Mouse (Mus musculus) neural tube, embryonic 12.5 days (tissue): ENCODE measurements around the gene 3110009E18Rik. TPM values are rescaled to one million over a fixed set of nuclear protein-coding genes. Genes with fewer than 3 reads are reported as not detected.
"Not testable (repeated sequence)": the region's sequence is repeated elsewhere in the genome, so short reads cannot be mapped to it uniquely, and the experiment has no call there.

Experiments used
- ATAC-seq: fragments of 200-750 bp; cut with Nextera tagmentation; 2 replicates; pipeline ENCODE4 v1.8.0; 2017; ENCODE audit warnings: low read depth, mild to moderate bottlenecking, moderate TSS enrichment, moderate library complexity; ENCODE audit not compliant: low FRiP score
- H3K27ac ChIP-seq: fragments of 300-500 bp; sonication (generic); 2 replicates; pipeline ENCODE4 v1.5.1; 2016
- H3K27me3 ChIP-seq: fragments of 300-500 bp; sonication (generic); replicated peaks from 2 replicates; pipeline ENCODE4 v1.6.1; 2016; ENCODE audit warnings: mild to moderate bottlenecking
- H3K36me3 ChIP-seq: fragments of 300-500 bp; sonication (generic); 2 replicates; pipeline ENCODE4 v1.6.1; 2016; ENCODE audit warnings: mild to moderate bottlenecking
- H3K4me1 ChIP-seq: fragments of 300-500 bp; sonication (generic); 2 replicates; pipeline ENCODE4 v1.6.1; 2016
- H3K4me2 ChIP-seq: fragments of 300-500 bp; sonication (generic); replicated peaks from 2 replicates; pipeline ENCODE4 v1.6.1; 2016; ENCODE audit warnings: mild to moderate bottlenecking
- H3K4me3 ChIP-seq: fragments of 300-500 bp; sonication (generic); 2 replicates; pipeline ENCODE4 v1.5.1; 2016
- H3K9ac ChIP-seq: fragments of 300-500 bp; sonication (generic); 2 replicates; pipeline ENCODE4 v1.6.1; 2016; ENCODE audit warnings: mild to moderate bottlenecking
- H3K9me3 ChIP-seq: fragments of 300-500 bp; sonication (generic); 2 replicates; pipeline ENCODE4 v1.6.1; 2016; ENCODE audit warnings: mild to moderate bottlenecking
- whole genome bisulfite sequencing: fragments of 180-500 bp; shearing (Covaris S2); methylation state at CpG from one replicate; pipeline ENCODE4 v1.1.7; 2016; 5-methylcytosine and 5-hydroxymethylcytosine counted together
- polyA plus RNA-seq: library from polyadenylated mRNA; unstranded; fragments of >200 nt; fragmentation: Nextera tagmentation; extraction: Ambion mirVana; gene quantifications from 2 replicates; pipeline ENCODE4 v1.2.1, GENCODE M21; 2016

3110009E18Rik gene
- polyA plus RNA-seq, 1 experiment from 2014 or later: 15.8 TPM

DNA sequence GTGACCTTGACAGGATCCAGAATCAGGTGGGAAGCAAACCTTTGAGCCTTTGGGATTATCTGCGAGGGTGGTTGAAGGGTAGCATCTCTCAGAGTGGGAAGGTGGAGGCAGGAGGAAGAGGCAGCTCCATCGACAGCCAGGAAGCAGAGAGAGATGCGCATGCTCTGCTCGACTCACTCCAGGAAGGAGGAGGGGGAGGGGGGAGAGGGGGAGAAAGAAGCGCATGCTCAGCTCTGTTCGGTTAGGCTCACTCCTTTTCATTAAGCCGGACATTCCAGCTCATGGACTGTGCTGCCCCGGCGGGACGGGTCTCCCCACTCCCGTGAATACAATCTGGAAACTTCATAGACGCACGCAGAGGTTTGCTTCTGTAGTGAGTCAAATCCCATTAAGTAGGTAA is 34.3 kb upstream of the 3110009E18Rik start:
- Histone ChIP-seq H3K4me1 (no peaks in the 10 kb centered on the region), H3K36me3 (no peaks in the 10 kb centered on the region), H3K27me3 (no peaks in the 10 kb centered on the region), H3K27ac (no peak overlapping the region), H3K4me3 (no peak overlapping the region), H3K9ac (no peak overlapping the region), H3K4me2 (no peak overlapping the region), H3K9me3 (no peaks in the 10 kb centered on the region)
- WGBS: 75% methylated on average over 13 of the region's 13 CpGs
- ATAC-seq: no peak

DNA sequence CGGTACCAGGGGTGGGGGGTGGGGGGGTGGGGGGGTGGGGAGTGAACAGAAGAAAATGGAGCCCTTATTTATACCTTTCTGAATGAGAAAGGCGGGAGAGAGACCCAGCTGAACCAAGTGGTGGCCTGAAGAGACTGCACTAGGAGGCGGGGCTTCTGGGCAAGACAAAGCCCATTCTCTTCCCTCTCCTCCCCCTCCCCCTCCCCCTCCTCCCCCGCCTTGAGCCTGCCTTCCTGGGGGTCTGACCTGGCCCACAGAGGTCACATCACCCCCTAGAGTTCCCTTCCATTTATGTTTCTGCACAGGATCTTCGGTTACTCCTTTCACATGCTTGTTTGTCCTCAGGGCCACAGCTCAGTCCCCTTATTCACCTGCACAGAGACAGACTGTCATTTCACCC is 31.8 kb upstream of the 3110009E18Rik start:
- Histone ChIP-seq H3K27ac (no peak overlapping the region), H3K9ac (no peak overlapping the region), H3K4me1 (no peaks in the 10 kb centered on the region), H3K27me3 (no peaks in the 10 kb centered on the region), H3K36me3 (no peaks in the 10 kb centered on the region), H3K4me2 (no peak overlapping the region), H3K4me3 (no peak overlapping the region), H3K9me3 (no peaks in the 10 kb centered on the region; the same call in 1 of the 2 replicates)
- whole genome bisulfite sequencing: 8% methylated on average over 5 of the region's 5 CpGs
- no peak for ATAC-seq

DNA sequence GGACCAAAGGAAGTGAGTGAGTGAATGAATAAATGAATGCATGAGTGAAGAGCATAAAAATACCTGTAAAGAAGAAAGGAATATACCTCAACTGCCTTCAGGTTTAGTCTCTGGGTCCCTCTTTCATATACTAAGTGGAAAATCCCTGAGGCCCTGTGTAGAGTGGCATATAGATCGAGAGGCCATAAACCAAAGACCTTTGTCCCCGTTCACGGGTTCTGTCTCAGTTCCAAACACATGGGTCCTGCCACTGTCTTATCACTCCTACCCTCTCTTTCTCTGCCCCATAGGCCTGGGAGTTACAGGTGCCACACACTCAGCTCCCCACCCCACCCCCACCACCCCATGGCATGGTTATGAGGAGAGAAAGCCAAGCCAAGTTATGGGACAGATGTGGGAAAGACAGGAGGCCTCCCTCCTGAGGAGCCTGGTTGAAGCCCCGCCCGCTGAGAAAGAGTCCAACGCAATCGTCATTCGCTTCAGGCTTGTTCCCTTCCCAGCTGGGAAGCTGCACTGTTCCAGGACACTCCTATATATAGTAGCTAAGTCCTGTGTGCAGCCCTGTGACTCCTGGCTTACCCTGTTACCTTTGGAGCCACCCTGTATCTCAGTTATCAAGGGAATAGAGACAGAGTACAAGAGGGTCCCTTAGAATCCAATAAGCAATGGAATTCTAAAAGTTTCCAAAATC is 30.0 kb upstream of the 3110009E18Rik start:
- no peaks in the 10 kb centered on the region for H3K36me3 ChIP-seq
- no peaks in the 10 kb centered on the region; the same call in 1 of the 2 replicates for H3K9me3 ChIP-seq
- H3K27me3 ChIP-seq: no peaks in the 10 kb centered on the region
- H3K4me3 ChIP-seq: no peak overlapping the region
- H3K4me1 ChIP-seq: no peaks in the 10 kb centered on the region
- H3K9ac ChIP-seq: no peak overlapping the region
- no peak overlapping the region for H3K4me2 ChIP-seq
- H3K27ac ChIP-seq: no peak overlapping the region
- no peak for ATAC-seq
- 79% methylated on average over 8 of the region's 8 CpGs for WGBS

DNA sequence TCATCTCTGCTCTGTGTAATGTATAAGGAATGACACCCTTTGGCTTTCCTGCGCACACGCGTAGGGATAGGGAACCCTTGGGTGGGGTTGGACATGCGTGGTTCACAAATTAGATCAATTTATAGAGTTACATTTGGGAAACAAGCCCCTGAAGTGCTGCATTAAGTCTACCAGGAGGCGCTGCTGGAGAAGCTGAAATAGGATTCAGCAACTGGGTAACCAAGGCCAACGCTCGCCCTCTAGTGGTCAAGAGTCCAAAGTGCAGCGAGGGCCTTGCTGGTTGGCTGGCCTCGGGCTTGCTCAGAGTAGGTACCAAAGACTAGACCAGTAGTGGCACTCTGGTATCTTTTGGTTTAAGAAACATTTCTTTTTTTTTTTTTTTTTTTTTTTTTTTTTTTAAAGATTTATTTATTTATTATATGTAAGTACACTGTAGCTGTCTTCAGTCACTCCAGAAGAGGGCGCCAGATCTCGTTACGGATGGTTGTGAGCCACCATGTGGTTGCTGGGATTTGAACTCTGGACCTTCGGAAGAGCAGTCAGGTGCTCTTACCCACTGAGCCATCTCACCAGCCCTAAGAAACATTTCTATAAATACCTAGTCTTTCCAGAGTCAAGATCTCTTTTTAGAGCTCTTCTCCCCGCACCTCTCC is 27.4 kb upstream of the 3110009E18Rik start:
- not testable (repeated sequence) for H3K4me3 ChIP-seq, H3K27me3 ChIP-seq, ATAC-seq, H3K4me1 ChIP-seq, H3K9ac ChIP-seq, H3K4me2 ChIP-seq, H3K9me3 ChIP-seq, H3K36me3 ChIP-seq, H3K27ac ChIP-seq
- 56% methylated on average over 11 of the region's 14 CpGs for WGBS

DNA sequence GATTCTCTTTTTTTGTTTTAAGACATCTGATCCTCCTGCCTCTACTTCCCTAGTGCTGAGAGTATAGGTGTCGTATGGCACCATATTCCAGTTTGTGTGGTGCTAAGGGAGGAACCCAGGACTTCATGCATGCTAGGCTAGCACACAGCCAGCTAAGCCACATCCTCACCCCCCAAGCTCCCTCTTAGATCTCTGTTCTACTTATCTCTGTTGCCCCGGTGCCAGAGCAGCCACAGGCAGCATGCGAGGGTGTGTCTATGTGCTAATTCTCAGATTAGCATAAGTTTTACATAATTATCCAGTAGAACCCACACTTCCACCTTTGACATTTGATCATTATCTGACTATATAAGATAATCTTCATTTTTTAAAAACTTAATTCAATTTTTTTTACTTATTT is 26.1 kb upstream of the 3110009E18Rik start:
- Histone ChIP-seq H3K4me3 (no peak overlapping the region), H3K9me3 (no peaks in the 10 kb centered on the region; the same call in 1 of the 2 replicates), H3K4me2 (no peak overlapping the region), H3K27me3 (no peaks in the 10 kb centered on the region), H3K27ac (no peak overlapping the region), H3K36me3 (no peaks in the 10 kb centered on the region), H3K4me1 (no peaks in the 10 kb centered on the region), H3K9ac (no peak overlapping the region)
- WGBS: 92% methylated on average over 3 of the region's 3 CpGs
- no peak for ATAC-seq

DNA sequence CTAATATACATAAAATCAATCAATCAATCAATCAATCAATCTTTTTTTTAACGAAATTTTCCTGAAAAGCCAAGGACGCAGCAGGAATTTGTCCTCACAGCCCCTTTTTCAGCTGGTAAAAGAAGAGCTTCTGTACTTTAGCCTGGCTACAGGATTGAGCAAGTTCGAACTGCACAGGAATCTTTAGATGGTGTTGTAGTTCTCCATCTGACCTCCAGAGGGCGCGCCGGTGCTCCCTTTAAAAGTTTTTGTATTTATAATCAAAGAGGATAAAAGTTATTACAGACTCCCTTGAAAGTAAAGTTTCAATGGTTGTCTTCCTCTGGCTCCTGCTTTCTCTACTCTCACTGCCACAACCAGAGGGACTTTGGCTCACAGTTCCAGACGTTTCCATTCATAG is 22.7 kb upstream of the 3110009E18Rik start:
- WGBS: 15% methylated on average over 7 of the region's 7 CpGs
- H3K4me1 ChIP-seq: no peaks in the 10 kb centered on the region

DNA sequence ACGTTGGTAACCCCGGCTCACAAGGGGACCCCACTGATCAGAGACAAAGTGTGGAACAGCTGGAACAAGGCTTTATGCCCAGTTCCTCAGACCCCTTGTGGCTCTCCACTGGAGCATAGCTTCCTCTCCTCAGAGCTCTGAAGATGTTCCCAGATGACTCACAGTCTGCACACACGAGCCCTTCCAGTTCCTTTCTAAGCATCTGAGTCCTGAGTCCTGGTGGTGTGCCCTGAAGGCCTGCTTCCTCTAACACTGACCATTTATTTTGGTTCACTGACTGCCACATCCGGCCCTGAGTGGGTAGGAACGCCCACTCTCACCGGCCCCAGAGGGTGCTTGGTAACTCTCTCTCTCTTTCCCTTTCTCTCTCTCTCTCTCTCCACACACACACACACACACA is 21.5 kb upstream of the 3110009E18Rik start:
- 71% methylated on average over 6 of the region's 6 CpGs for WGBS
- no peak overlapping the region for H3K9ac ChIP-seq
- no peak for ATAC-seq

More for the DNA sequence above, 22.7 kb upstream of the 3110009E18Rik start:
- no peak for ATAC-seq
- Histone ChIP-seq H3K9me3 (no peaks in the 10 kb centered on the region), H3K9ac (no peak overlapping the region), H3K27me3 (no peaks in the 10 kb centered on the region), H3K4me2 (no peak overlapping the region), H3K36me3 (no peaks in the 10 kb centered on the region), H3K27ac (no peak overlapping the region), H3K4me3 (no peak overlapping the region)

DNA sequence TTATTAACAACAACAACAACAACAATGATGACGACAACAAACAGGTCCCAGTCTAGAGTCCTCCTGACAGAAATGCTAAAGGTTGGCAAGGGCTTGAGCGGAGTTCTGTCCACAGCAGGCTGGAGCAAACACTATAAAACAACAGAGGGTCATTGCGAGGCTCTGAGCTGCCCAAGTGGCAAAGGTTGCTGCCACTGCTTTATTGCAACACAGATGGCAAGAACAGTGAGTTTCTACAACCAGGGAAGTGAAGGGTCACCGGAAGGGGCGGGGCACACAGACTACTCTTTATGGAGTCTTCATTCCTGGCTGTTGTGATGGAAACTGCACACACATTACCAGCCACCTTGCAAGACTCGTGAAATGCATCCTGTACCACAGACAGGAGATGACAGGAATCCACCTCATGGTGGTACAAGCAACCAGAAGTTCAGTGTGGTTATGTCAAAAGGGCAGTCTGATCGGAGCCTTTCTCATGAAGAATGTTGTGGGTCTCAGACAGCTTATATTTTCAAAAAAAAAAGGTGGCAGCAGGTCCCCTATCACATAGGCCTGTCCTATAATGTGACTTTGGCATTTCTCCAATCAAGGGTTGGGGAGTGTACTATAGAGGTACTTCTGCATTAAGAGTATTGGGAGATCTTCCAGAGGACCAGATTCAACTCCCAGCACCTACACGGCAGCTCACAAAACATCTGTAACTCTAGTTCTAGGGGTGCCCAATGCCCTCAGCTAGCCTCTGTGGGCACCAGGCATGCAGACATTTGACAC is 20.3 kb upstream of the 3110009E18Rik start:
- no peak for ATAC-seq
- no peaks in the 10 kb centered on the region for H3K27me3 ChIP-seq
- WGBS: 73% methylated on average over 8 of the region's 8 CpGs

More for the DNA sequence above, 21.5 kb upstream of the 3110009E18Rik start:
- no peaks in the 10 kb centered on the region for H3K4me1 ChIP-seq
- no peaks in the 10 kb centered on the region for H3K27me3 ChIP-seq
- H3K9me3 ChIP-seq: no peaks in the 10 kb centered on the region
- no peak overlapping the region for H3K4me2 ChIP-seq
- H3K4me3 ChIP-seq: no peak overlapping the region
- no peak overlapping the region for H3K27ac ChIP-seq
- no peaks in the 10 kb centered on the region for H3K36me3 ChIP-seq

DNA sequence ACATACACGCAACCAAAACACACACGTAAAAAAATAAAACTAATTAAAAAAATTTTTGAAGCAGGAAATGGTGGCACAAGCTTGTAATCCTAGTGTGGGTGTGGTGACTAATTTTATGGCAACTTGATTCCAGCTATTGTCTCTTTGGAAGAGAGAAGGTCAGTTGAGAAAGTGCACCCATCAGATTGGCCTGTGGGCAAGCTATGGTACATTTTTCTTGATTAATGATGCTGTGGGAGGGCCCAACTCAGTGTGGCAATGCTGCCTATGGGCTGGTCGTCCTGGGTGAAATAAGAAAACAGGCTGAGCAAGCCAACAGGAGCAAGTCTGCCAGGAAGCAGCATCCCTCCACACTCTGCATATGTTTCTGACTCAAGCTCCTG is 19.8 kb upstream of the 3110009E18Rik start:
- ATAC-seq: no peak
- H3K4me2 ChIP-seq: no peak overlapping the region
- H3K4me3 ChIP-seq: no peak overlapping the region
- no peaks in the 10 kb centered on the region for H3K36me3 ChIP-seq
- no peaks in the 10 kb centered on the region for H3K4me1 ChIP-seq
- no peaks in the 10 kb centered on the region for H3K9me3 ChIP-seq
- no peak overlapping the region for H3K9ac ChIP-seq
- H3K27ac ChIP-seq: no peak overlapping the region
- no peaks in the 10 kb centered on the region for H3K27me3 ChIP-seq
- WGBS: 91% methylated on average over 3 of the region's 3 CpGs

More for the DNA sequence above, 20.3 kb upstream of the 3110009E18Rik start:
- no peak overlapping the region for H3K4me2 ChIP-seq
- H3K4me3 ChIP-seq: no peak overlapping the region
- H3K27ac ChIP-seq: no peak overlapping the region
- H3K9ac ChIP-seq: no peak overlapping the region
- no peaks in the 10 kb centered on the region for H3K9me3 ChIP-seq
- no peaks in the 10 kb centered on the region for H3K36me3 ChIP-seq
- no peaks in the 10 kb centered on the region for H3K4me1 ChIP-seq

DNA sequence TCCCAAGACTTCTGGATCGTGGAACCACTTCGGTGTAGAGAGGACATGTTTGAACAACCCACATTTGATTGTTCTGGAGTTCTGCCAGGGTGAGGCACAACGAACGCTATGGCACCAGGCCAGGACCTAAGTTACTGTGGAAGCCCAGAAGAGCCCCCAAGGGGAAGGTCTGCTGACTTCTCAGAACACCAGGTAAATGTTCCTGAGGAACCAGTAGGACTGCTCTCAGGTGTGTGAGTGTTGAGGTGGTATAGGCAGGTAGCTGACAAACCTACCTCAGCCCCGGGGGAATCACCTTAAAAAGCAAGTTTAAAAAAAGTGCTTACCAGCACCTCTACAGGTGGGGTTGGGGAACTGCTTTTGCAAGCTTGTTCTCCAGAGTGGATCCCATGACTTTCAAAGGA is 15.4 kb upstream of the 3110009E18Rik start:
- no peak overlapping the region for H3K27ac ChIP-seq
- no peak overlapping the region for H3K9ac ChIP-seq
- H3K4me1 ChIP-seq: no peaks in the 10 kb centered on the region
- no peak for ATAC-seq
- H3K9me3 ChIP-seq: no peaks in the 10 kb centered on the region
- 90% methylated on average over 5 of the region's 5 CpGs for WGBS
- no peaks in the 10 kb centered on the region for H3K27me3 ChIP-seq
- H3K36me3 ChIP-seq: no peaks in the 10 kb centered on the region
- no peak overlapping the region for H3K4me3 ChIP-seq
- H3K4me2 ChIP-seq: no peak overlapping the region

DNA sequence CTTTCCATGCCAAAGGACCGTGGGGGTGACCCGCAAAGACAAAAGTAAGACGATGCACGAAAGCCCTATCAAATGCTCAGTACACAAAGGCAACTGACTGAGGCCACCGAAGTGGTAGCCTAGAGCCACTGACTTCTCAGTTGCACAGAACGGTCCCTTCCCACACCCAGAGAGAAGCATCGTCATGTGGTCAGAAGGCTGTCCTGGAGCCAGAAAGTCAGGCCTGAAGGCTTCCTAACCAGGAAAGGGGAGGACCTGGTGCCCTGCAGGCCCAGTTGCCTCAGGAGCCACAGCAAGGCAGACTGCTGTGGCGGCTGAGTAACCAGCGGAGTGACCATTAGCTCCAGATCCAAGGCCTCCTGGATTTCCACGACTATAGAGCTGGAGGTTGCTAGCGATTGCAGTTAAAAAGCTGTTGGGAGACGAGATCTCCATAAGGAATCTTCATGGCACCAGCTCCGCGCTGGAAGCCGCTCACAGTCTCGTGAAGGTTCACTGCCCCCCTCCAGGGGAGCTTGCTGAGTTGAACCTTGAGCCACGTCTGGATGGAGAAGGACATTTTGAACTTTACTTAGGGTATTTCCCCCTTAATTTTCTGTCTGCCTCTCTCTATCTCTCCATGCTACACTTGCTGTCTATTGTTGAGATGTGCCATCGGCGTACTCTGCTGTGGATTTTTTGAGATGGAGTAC is 11.1 kb upstream of the 3110009E18Rik start:
- no peak overlapping the region for H3K27ac ChIP-seq
- 88% methylated on average over 19 of the region's 19 CpGs for WGBS
- no peak overlapping the region for H3K4me2 ChIP-seq
- H3K9me3 ChIP-seq: 0 out of 2 replicates have a peak, but pooled peaks cover 7% of the 10 kb centered on the region
- no peak for ATAC-seq
- H3K36me3 ChIP-seq: peaks cover 27% of the 10 kb centered on the region
- no peak overlapping the region for H3K4me3 ChIP-seq
- no peaks in the 10 kb centered on the region for H3K4me1 ChIP-seq
- no peak overlapping the region for H3K9ac ChIP-seq
- H3K27me3 ChIP-seq: no peaks in the 10 kb centered on the region

DNA sequence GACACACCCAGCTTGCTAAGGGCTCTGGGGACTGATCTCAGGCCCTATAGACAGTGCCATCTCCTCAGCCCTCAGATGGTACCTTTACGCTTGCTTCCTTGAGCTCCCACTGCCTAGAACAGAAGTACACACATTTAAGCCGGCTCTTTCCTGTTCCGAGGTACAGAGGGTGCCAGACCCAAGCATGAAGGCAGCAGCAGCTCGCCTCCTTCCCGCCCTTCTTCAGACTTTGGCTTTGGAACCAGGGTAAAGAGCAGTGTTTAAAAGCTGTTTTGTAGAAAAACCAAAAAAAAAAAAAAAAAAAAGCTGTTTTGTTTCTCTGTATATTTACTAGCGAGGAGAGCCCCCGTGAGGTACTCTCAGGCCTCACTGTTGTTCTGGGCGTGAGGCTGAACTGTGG is 9.2 kb upstream of the 3110009E18Rik start:
- peaks cover 42% of the 10 kb centered on the region for H3K36me3 ChIP-seq

More for the DNA sequence above, 9.2 kb upstream of the 3110009E18Rik start:
- Histone ChIP-seq H3K4me3 (no peak overlapping the region), H3K9me3 (0 out of 2 replicates have a peak, but pooled peaks cover 7% of the 10 kb centered on the region), H3K27ac (no peak overlapping the region), H3K9ac (no peak overlapping the region), H3K4me1 (peaks cover 7% of the 10 kb centered on the region; the same call in 1 of the 2 replicates), H3K4me2 (no peak overlapping the region), H3K27me3 (no peaks in the 10 kb centered on the region)
- ATAC-seq: no peak
- WGBS: 91% methylated on average over 8 of the region's 8 CpGs
